Mouse (Mus musculus): ENCODE data around the gene Foxred2.
A peak's percentile ranks its signal among the peaks of the same experiment; 100 is the strongest.

DNA sequence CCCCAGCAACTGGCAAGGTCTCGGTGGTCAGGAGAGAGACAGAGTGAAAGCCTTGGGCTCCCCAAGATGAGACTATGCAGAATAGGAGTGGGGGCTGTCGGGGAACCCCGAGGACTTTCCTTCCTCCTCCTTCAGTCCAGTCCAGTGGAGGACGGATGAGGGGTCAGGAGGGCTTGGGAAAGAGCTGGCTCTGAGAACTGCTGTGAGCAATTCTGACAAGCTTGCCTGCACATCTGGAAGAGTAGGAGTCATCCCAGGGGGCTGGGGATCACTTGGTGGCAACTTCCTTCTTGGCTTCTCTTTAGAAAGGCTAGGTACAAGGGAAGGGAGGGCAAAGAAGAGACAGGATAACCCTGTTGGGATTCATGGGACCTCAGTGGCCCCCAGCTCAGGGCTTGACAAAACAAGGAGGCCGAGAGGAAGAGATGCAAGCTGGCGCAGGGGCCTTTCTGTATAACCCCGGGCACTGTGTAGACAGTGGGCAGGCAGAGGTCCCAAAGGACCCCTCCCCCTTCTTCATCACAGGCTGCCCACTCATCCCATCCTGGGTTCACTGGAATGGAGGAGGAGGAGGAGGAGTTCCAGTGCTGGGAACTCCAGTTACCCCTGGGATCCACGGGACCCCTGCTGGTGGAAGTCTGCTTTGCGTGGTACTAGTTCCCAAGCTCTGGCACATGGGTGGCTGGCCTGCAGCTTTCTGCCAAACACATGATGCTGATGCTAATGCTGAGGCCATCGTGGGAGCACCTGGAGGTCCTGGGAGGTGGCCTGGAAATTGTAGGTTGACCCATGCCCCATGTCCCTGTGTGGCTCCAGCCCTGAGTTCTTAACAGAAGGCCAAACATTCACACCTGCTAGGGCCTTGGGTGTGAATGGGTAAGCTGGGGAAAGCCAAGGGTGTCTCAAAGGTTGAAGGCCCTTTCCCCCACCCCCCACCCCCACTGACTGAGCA lies 35.7 kb downstream of the Foxred2 start:
- TF ChIP-seq POLR2A (IDR thresholded peaks at IDR 0.05; ENCODE audit: insufficient read depth, low read depth, low read length) (no peak), CTCF (IDR thresholded peaks at IDR 0.05) (peak; percentile 51)
